Mouse (Mus musculus): ENCODE measurements around the gene Slc9a3. TPM values are rescaled to one million over a fixed set of nuclear protein-coding genes. Genes with fewer than 3 reads are reported as not detected.
A peak's percentile ranks its signal among the peaks of the same experiment; 100 is the strongest.

The Slc9a3 gene
- 1 to 10 TPM in 1 of 2 experiments, under 1 TPM in 1; 0.42 to 1.2 TPM for total RNA-seq (2021)

- intact Hi-C loops (cut with DNase I), result no loop called here
- DNase-seq, result no peak
Measured at GRCm38 (mm10) chr13:74121141-74121602, at the start of gene Slc9a3. Gene Slc9a3, plus strand, starts transcription at chr13:74121457.

- no peak for DNase-seq
- intact Hi-C loops (cut with DNase I), result no loop called here
Measured at GRCm38 (mm10) chr13:74071714-74072113, 49.5 kb upstream of the Slc9a3 start.

- intact Hi-C loops (cut with DNase I), result no loop called here
- DNase-seq, result no peak
Measured at GRCm38 (mm10) chr13:74073369-74073768, 47.9 kb upstream of the Slc9a3 start.

- intact Hi-C loops (cut with DNase I), result no loop called here
- DNase-seq, result no peak
Measured at GRCm38 (mm10) chr13:74090265-74090664, 31.0 kb upstream of the Slc9a3 start.

- intact Hi-C loops (cut with DNase I), result loop anchor here (5.0 kb wide), 1 partner anchor 206 kb away; no protein-coding TSS in a partner anchor
- DNase-seq, result no peak
Measured at GRCm38 (mm10) chr13:74095936-74096335, 25.3 kb upstream of the Slc9a3 start.

GRCm38 (mm10) chr13:74096715-74097363, 24.4 kb upstream of the Slc9a3 start:
- peak; percentile 73 for DNase-seq
- intact Hi-C loops (cut with DNase I), result loop anchor here (5.0 kb wide), 1 partner anchor 205 kb away; no protein-coding TSS in a partner anchor

- intact Hi-C loops (cut with DNase I), result loop anchor here (5.0 kb wide), 1 partner anchor 203 kb away; no protein-coding TSS in a partner anchor
- DNase-seq, result no peak
Measured at GRCm38 (mm10) chr13:74098913-74099312, 22.3 kb upstream of the Slc9a3 start.

- no peak for DNase-seq
- intact Hi-C loops (cut with DNase I), result no loop called here
Measured at GRCm38 (mm10) chr13:74102108-74102830, 19.0 kb upstream of the Slc9a3 start.

- intact Hi-C loops (cut with DNase I), result no loop called here
- peak; percentile 40 for DNase-seq
Measured at GRCm38 (mm10) chr13:74102831-74103582, 18.2 kb upstream of the Slc9a3 start.

- intact Hi-C loops (cut with DNase I), result no loop called here
- no peak for DNase-seq
Measured at GRCm38 (mm10) chr13:74104417-74104816, 16.8 kb upstream of the Slc9a3 start.

- intact Hi-C loops (cut with DNase I), result no loop called here
- no peak for DNase-seq
Measured at GRCm38 (mm10) chr13:74107410-74107809, 13.8 kb upstream of the Slc9a3 start.

- intact Hi-C loops (cut with DNase I), result loop anchor here (2.0 kb wide), 1 partner anchor 24 kb away; no protein-coding TSS in a partner anchor
- no peak for DNase-seq
Measured at GRCm38 (mm10) chr13:74112593-74112992, 8.7 kb upstream of the Slc9a3 start.

- peak; percentile 17 for DNase-seq
- intact Hi-C loops (cut with DNase I), result loop anchor here (2.0 kb wide), 1 partner anchor 25 kb away; no protein-coding TSS in a partner anchor
Measured at GRCm38 (mm10) chr13:74113626-74114191, 7.5 kb upstream of the Slc9a3 start.

- intact Hi-C loops (cut with DNase I), result no loop called here
- DNase-seq, result no peak
Measured at GRCm38 (mm10) chr13:74121795-74122330, 606 bp downstream of the Slc9a3 start.

- intact Hi-C loops (cut with DNase I), result no loop called here
- no peak for DNase-seq
Measured at GRCm38 (mm10) chr13:74122632-74123031, 1.4 kb downstream of the Slc9a3 start.

- no peak for DNase-seq
- intact Hi-C loops (cut with DNase I), result no loop called here
Measured at GRCm38 (mm10) chr13:74127571-74127970, 6.3 kb downstream of the Slc9a3 start.

GRCm38 (mm10) chr13:74129909-74130308, 8.7 kb downstream of the Slc9a3 start:
- intact Hi-C loops (cut with DNase I), result no loop called here
- DNase-seq, result no peak

- no peak for DNase-seq
- intact Hi-C loops (cut with DNase I), result no loop called here
Measured at GRCm38 (mm10) chr13:74138906-74139647, 17.8 kb downstream of the Slc9a3 start.

GRCm38 (mm10) chr13:74140793-74141192, 19.5 kb downstream of the Slc9a3 start:
- intact Hi-C loops (cut with DNase I), result no loop called here
- DNase-seq, result no peak

GRCm38 (mm10) chr13:74143282-74143681, 22.0 kb downstream of the Slc9a3 start:
- no peak for DNase-seq

More at GRCm38 (mm10) chr13:74143282-74143681, 22.0 kb downstream of the Slc9a3 start:
- intact Hi-C loops (cut with DNase I), result no loop called here

Data from left cerebral cortex, postnatal 4 days (tissue).